Mouse (Mus musculus): Measurements from ENCODE around the gene Micu1.

DNA sequence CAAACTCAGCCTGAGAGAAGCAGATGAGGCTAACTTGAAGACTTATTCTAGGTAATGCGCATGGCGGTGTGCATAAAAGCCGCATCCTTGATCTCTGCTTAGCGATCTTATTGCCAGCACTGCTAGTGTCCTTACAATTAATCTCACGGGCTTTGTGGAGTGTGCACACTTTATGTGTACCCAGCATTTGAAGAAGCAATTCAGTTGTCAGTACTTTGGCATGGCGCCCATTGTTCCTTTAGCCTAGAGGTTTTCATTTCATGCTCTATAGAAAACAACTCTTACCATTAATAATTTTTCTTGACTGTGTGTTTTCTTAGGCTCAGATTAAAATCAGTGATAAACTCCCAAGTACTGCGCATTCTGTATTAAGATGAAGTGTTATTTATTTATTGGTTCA is 7.0 kb downstream of the Micu1 start:
- TF ChIP-seq CTCF (IDR thresholded peaks at IDR 0.05; ENCODE audit: low read depth, low read length) = no peak
- TF ChIP-seq POLR2A (IDR thresholded peaks at IDR 0.05; ENCODE audit: borderline replicate concordance, low read depth, low read length) = no peak

All from bone marrow macrophage, adult 2 months (primary cell).